Mouse (Mus musculus) embryonic facial prominence, embryonic 14.5 days (tissue): ENCODE data around the gene Krt25. TPM values are rescaled to one million over a fixed set of nuclear protein-coding genes. Genes with fewer than 3 reads are reported as not detected.

Experiments
- ATAC-seq: fragments of 200-750 bp; cut with Nextera tagmentation; 2 replicates; pipeline ENCODE4 v1.8.0; 2017; ENCODE audit warnings: low read depth, moderate number of reproducible peaks, moderate TSS enrichment
- DNase-seq: peaks from one replicate; pipeline ENCODE4 v3.0.0-alpha.2; 2015; ENCODE audit warnings: low spot score
- H3K27ac ChIP-seq: fragments of 300-500 bp; sonication (generic); replicated peaks from 2 replicates; pipeline ENCODE4 v1.5.1; 2014; ENCODE audit warnings: low read depth, mild to moderate bottlenecking, low read length, moderate library complexity
- H3K27me3 ChIP-seq: fragments of 300-500 bp; sonication (generic); replicated peaks from 2 replicates; pipeline ENCODE4 v1.6.1; 2014; ENCODE audit warnings: low read length; ENCODE audit not compliant: control insufficient read depth, insufficient read depth
- H3K36me3 ChIP-seq: fragments of 300-500 bp; sonication (generic); 2 replicates; pipeline ENCODE4 v1.6.1; 2014; ENCODE audit warnings: low read length, mixed read lengths; ENCODE audit not compliant: control insufficient read depth, insufficient read depth
- H3K4me1 ChIP-seq: fragments of 300-500 bp; sonication (generic); 2 replicates; pipeline ENCODE4 v1.6.1; 2014; ENCODE audit warnings: antibody characterized with exemption, low read length; ENCODE audit not compliant: control insufficient read depth, insufficient read depth
- H3K4me2 ChIP-seq: fragments of 300-500 bp; sonication (generic); 2 replicates; pipeline ENCODE4 v1.6.1; 2014; ENCODE audit warnings: low read depth, mild to moderate bottlenecking, low read length, moderate library complexity, mixed read lengths
- H3K4me3 ChIP-seq: fragments of 300-500 bp; sonication (generic); 2 replicates; pipeline ENCODE4 v1.5.1; 2014; ENCODE audit warnings: low read depth, mild to moderate bottlenecking, low read length
- H3K9ac ChIP-seq: fragments of 300-500 bp; sonication (generic); 2 replicates; pipeline ENCODE4 v1.6.1; 2014; ENCODE audit warnings: low read depth, mild to moderate bottlenecking, low read length, moderate library complexity, mixed read lengths
- H3K9me3 ChIP-seq: fragments of 300-500 bp; sonication (generic); 2 replicates; pipeline ENCODE4 v1.6.1; 2016; ENCODE audit warnings: low read length; ENCODE audit not compliant: control insufficient read depth
- WGBS: fragments of 180-500 bp; shearing (Covaris S2); extraction: QIAGEN DNeasy Blood & Tissue Kit; methylation state at CpG from one replicate; pipeline ENCODE4 v1.1.7; 2014; 5-methylcytosine and 5-hydroxymethylcytosine counted together
- polyA plus RNA-seq: library from polyadenylated mRNA; unstranded; fragments of >200 nt; fragmentation: Nextera tagmentation; extraction: Ambion mirVana; gene quantifications from 2 replicates; pipeline ENCODE4 v1.2.1, GENCODE M21; 2014

The Krt25 gene
- polyA plus RNA-seq, 1 experiment from 2014 or later = 6.2 TPM

- Histone ChIP-seq H3K4me3 (no peak overlapping the region), H3K27me3 (no peaks in the 10 kb centered on the region), H3K9ac (no peak overlapping the region), H3K27ac (no peak overlapping the region), H3K4me1 (no peaks in the 10 kb centered on the region), H3K9me3 (no peaks in the 10 kb centered on the region), H3K36me3 (no peaks in the 10 kb centered on the region), H3K4me2 (no peak overlapping the region)
- DNase-seq (no peak), ATAC-seq (no peak)
- WGBS = 70% methylated on average over 7 of the region's 7 CpGs
These were observed 53.6 kb downstream of the Krt25 start for GRCm38 (mm10) chr11:99269192-99269591.

- ATAC-seq = no peak
- no peaks in the 10 kb centered on the region for H3K27me3 ChIP-seq
- H3K36me3 ChIP-seq = no peaks in the 10 kb centered on the region
- no peaks in the 10 kb centered on the region for H3K4me1 ChIP-seq
- no peak overlapping the region for H3K27ac ChIP-seq
- H3K9ac ChIP-seq = no peak overlapping the region
- no peak overlapping the region for H3K4me3 ChIP-seq
- no peaks in the 10 kb centered on the region for H3K9me3 ChIP-seq
- no peak overlapping the region for H3K4me2 ChIP-seq
- WGBS = 50% methylated on average over 9 of the region's 9 CpGs
- DNase-seq = no peak
These were observed 57.0 kb downstream of the Krt25 start for GRCm38 (mm10) chr11:99265796-99266195.

Other genes with a start within 250 kb of the Krt25 start
- gene Tns4, start 233.6 kb downstream of the Krt25 start, polyA plus RNA-seq = 0.81 and 1.0 TPM in 2 replicates
- gene Ccr7, start 167.9 kb downstream of the Krt25 start, polyA plus RNA-seq = 0.33 and 0.50 TPM in 2 replicates
- 130 and 146 TPM in 2 replicates for gene Smarce1, start 91.9 kb downstream of the Krt25 start, polyA plus RNA-seq
- gene Krt222, start 78.9 kb downstream of the Krt25 start, polyA plus RNA-seq = 0.66 and 0.70 TPM in 2 replicates
- 0.10 and 0.26 TPM in 2 replicates for gene Krt24, start 37.7 kb downstream of the Krt25 start, polyA plus RNA-seq
- 0.24 and 0.42 TPM in 2 replicates for gene Krt26, start 15.0 kb upstream of the Krt25 start, polyA plus RNA-seq
- 3.2 and 6.1 TPM in 2 replicates for gene Krt27, start 28.2 kb upstream of the Krt25 start, polyA plus RNA-seq
- 2.8 and 3.4 TPM in 2 replicates for gene Krt28, start 52.0 kb upstream of the Krt25 start, polyA plus RNA-seq
- gene Krt10, start 66.4 kb upstream of the Krt25 start, polyA plus RNA-seq = 76.8 and 167 TPM in 2 replicates
- gene Krt12, start 99.3 kb upstream of the Krt25 start, polyA plus RNA-seq = 0.22 TPM in 1 of 2 replicates, not detected in the other
- gene Krt20, start 115.2 kb upstream of the Krt25 start, polyA plus RNA-seq = 0.33 TPM in 1 of 2 replicates, not detected in the other
- 8.7 and 11.9 TPM in 2 replicates for gene Krt23, start 170.2 kb upstream of the Krt25 start, polyA plus RNA-seq
- not detected in 2 replicates for gene Krt39, start 198.4 kb upstream of the Krt25 start, polyA plus RNA-seq
- not detected in 2 replicates for gene Krt40, start 220.2 kb upstream of the Krt25 start, polyA plus RNA-seq
- gene Krtap3-3, start 227.9 kb upstream of the Krt25 start, polyA plus RNA-seq = 1.0 TPM in 1 of 2 replicates, not detected in the other
- gene Krtap3-2, start 233.9 kb upstream of the Krt25 start, polyA plus RNA-seq = not detected in 2 replicates
- not detected in 2 replicates for gene Gm11939, start 236.5 kb upstream of the Krt25 start, polyA plus RNA-seq
- gene Krtap3-1, start 243.7 kb upstream of the Krt25 start, polyA plus RNA-seq = 0.51 TPM in 1 of 2 replicates, not detected in the other